Mouse (Mus musculus) liver, postnatal 0 days (tissue): ENCODE results near the gene Dnah8.

Experiments used
- CTCF ChIP-seq: sonication (generic); IDR thresholded peaks from 2 replicates; pipeline ENCODE4 v1.5.1; 2016; ENCODE audit warnings: antibody characterized with exemption, low read depth
- EP300 ChIP-seq: IDR thresholded peaks from 2 replicates; pipeline ENCODE4 v1.6.1; 2016; ENCODE audit warnings: antibody characterized with exemption, low read depth, mild to moderate bottlenecking

DNA sequence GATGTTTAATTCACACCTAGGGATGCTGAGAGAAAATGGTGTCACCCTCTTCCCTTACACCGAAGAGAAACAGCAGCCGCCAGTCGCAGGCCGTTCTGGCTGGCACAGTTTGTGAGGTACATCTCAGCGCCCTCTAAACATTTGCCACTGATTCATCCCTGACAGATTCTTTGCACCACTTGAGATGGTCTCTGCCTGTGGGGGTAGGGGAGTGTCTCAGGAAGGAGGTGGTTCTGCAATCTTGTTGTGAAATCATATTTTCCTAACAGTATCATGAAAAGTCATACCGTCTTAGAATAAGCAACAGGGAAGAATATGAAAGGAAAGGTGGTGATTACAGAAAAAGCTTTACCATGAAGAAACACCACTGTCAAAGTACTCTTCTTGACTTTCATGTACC is 224.7 kb downstream of the Dnah8 start:
- no peak for TF ChIP-seq CTCF
- TF ChIP-seq EP300, result no peak
